Mouse (Mus musculus) midbrain, embryonic 10.5 days (tissue): ENCODE data around the gene Ube3a. TPM values are rescaled to one million over a fixed set of nuclear protein-coding genes. Genes with fewer than 3 reads are reported as not detected.
A peak's percentile ranks its signal among the peaks of the same experiment; 100 is the strongest.

Source experiments
- DNase-seq: peaks from one replicate; pipeline ENCODE4 v3.0.0-alpha.2; 2017; ENCODE audit warnings: low spot score
- H3K27ac ChIP-seq: fragments of 300-500 bp; sonication (generic); replicated peaks from 2 replicates; pipeline ENCODE4 v1.5.1; 2016; ENCODE audit warnings: mild to moderate bottlenecking
- H3K27me3 ChIP-seq: fragments of 300-500 bp; sonication (generic); 2 replicates; pipeline ENCODE4 v1.6.1; 2016; ENCODE audit warnings: low read depth, mild to moderate bottlenecking; ENCODE audit not compliant: poor library complexity, severe bottlenecking
- H3K36me3 ChIP-seq: fragments of 300-500 bp; sonication (generic); 2 replicates; pipeline ENCODE4 v1.6.1; 2016; ENCODE audit warnings: mild to moderate bottlenecking, moderate library complexity
- H3K4me1 ChIP-seq: fragments of 300-500 bp; sonication (generic); 2 replicates; pipeline ENCODE4 v1.6.1; 2016
- H3K4me3 ChIP-seq: fragments of 300-500 bp; sonication (generic); 2 replicates; pipeline ENCODE4 v1.5.1; 2016; ENCODE audit warnings: mild to moderate bottlenecking, moderate library complexity
- H3K9me3 ChIP-seq: fragments of 300-500 bp; sonication (generic); replicated peaks from 2 replicates; pipeline ENCODE4 v1.6.1; 2016; ENCODE audit warnings: mild to moderate bottlenecking
- WGBS: fragments of 180-500 bp; shearing (Covaris S2); methylation state at CpG from one replicate; pipeline ENCODE4 v1.1.7; 2016; 5-methylcytosine and 5-hydroxymethylcytosine counted together
- polyA plus RNA-seq: library from polyadenylated mRNA; unstranded; fragments of >200 nt; fragmentation: Nextera tagmentation; extraction: Ambion mirVana; gene quantifications from 2 replicates; pipeline ENCODE4 v1.2.1, GENCODE M21; 2016

Ube3a gene
- polyA plus RNA-seq = 106 and 114 TPM in 2 replicates

- Histone ChIP-seq H3K36me3 (no peaks in the 10 kb centered on the region), H3K4me3 (peak within 1 kb of the TSS; percentile 98), H3K27ac (peak within 1 kb of the TSS; percentile 98), H3K4me1 (peaks cover 26% of the 10 kb centered on the region), H3K9me3 (no peaks in the 10 kb centered on the region), H3K27me3 (no peaks in the 10 kb centered on the region)
- WGBS = 2% methylated on average over 50 of the region's 50 CpGs
- DNase-seq = peak; percentile 97
These were observed at the start of gene Ube3a for GRCm38 (mm10) chr7:59228045-59228865. Gene Ube3a (plus strand): TSS chr7:59228750.

DNA sequence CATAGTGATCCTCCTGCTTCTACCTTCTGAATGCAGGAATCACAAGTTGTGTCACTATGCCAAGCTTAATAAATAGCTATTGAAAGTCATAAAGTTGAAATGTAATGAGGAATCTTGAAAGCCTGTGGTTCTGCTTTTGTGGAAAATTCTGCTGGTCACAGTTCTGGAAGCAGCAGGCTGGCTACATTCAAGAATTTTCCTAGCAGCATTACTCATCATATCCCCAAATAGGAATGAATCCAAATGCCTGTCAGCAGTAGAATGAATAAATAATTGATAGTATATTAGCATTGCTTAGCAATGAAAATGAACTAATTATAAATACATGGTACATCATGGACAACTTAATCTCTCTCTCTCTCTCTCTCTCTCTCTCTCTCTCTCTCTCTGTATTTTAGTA, 35.7 kb upstream of the Ube3a start:
- no peaks in the 10 kb centered on the region for H3K4me1 ChIP-seq
- no peak overlapping the region for H3K27ac ChIP-seq
- H3K9me3 ChIP-seq = no peaks in the 10 kb centered on the region
- H3K4me3 ChIP-seq = no peak overlapping the region
- H3K27me3 ChIP-seq = no peaks in the 10 kb centered on the region
- H3K36me3 ChIP-seq = no peaks in the 10 kb centered on the region
- DNase-seq = no peak

GRCm38 (mm10) chr7:59214911-59215310, 13.6 kb upstream of the Ube3a start:
- Histone ChIP-seq H3K4me3 (no peak overlapping the region), H3K4me1 (no peaks in the 10 kb centered on the region), H3K36me3 (no peaks in the 10 kb centered on the region), H3K27ac (no peak overlapping the region), H3K9me3 (peaks cover 20% of the 10 kb centered on the region), H3K27me3 (no peaks in the 10 kb centered on the region)
- 82% methylated on average over 1 of the region's 1 CpGs for WGBS
- no peak for DNase-seq

GRCm38 (mm10) chr7:59221244-59221643, 7.3 kb upstream of the Ube3a start:
- Histone ChIP-seq H3K4me3 (no peak overlapping the region), H3K36me3 (no peaks in the 10 kb centered on the region)
- WGBS = 82% methylated on average over 1 of the region's 1 CpGs

GRCm38 (mm10) chr7:59228866-59229182, 274 bp downstream of the Ube3a start:
- H3K27me3 ChIP-seq = no peaks in the 10 kb centered on the region
- DNase-seq = no peak
- under 1% methylated on average over 38 of the region's 39 CpGs for WGBS

More at GRCm38 (mm10) chr7:59221244-59221643, 7.3 kb upstream of the Ube3a start:
- H3K4me1 ChIP-seq = no peaks in the 10 kb centered on the region
- DNase-seq = no peak
- no peaks in the 10 kb centered on the region for H3K27me3 ChIP-seq
- no peak overlapping the region for H3K27ac ChIP-seq
- no peaks in the 10 kb centered on the region for H3K9me3 ChIP-seq

DNA sequence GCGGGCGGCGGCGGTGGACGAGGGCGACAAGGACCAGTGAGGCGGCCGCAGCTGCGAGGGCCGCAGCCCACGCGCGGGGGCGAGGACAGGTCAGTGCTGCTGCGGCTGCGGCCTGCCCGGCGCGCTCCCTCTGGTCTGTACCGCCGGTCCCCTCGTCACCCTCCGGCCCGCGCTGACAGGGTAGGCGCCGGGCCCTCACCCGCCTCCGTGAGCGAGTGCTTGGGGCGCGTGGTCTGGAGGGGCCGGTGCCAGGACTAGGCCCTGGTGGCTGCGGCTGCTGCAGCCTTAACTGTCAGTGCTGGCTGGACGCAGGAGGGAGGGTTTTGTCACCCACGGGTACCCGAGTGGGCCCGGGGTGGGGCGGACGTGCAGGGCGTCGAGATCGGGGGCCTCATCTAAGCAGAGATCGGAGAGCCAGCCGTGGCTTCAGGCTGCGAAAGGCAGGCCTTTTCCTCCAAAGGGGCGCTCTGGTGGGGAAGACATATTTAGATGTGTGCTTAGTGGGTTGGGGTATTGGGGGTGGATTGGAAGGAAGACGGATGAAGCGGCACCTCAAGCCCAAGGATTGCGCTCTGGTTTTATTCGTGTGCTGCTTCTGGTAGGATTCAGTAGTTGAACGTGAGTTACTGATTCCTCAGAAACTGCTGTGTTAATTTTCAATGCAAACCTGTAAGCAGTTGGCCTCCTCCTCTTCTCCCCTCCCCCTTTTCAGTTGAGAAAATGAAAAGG, 797 bp downstream of the Ube3a start:
- DNase-seq = peak; percentile 77
- H3K27ac ChIP-seq = peak overlapping the region; percentile 98
- H3K9me3 ChIP-seq = no peaks in the 10 kb centered on the region
- no peaks in the 10 kb centered on the region for H3K36me3 ChIP-seq
- H3K4me1 ChIP-seq = peaks cover 26% of the 10 kb centered on the region
- no peaks in the 10 kb centered on the region for H3K27me3 ChIP-seq
- 2% methylated on average over 47 of the region's 52 CpGs for WGBS
- peak overlapping the region; percentile 98 for H3K4me3 ChIP-seq

More at GRCm38 (mm10) chr7:59228866-59229182, 274 bp downstream of the Ube3a start:
- H3K36me3 ChIP-seq = no peaks in the 10 kb centered on the region
- peak overlapping the region; percentile 98 for H3K4me3 ChIP-seq
- peak overlapping the region; percentile 98 for H3K27ac ChIP-seq
- H3K4me1 ChIP-seq = peaks cover 26% of the 10 kb centered on the region
- no peaks in the 10 kb centered on the region for H3K9me3 ChIP-seq

GRCm38 (mm10) chr7:59230304-59230703, 1.8 kb downstream of the Ube3a start:
- peak overlapping the region; percentile 98; the same call in 1 of the 2 replicates for H3K27ac ChIP-seq
- H3K4me3 ChIP-seq = peak overlapping the region; percentile 98
- no peaks in the 10 kb centered on the region for H3K27me3 ChIP-seq
- H3K4me1 ChIP-seq = peaks cover 26% of the 10 kb centered on the region
- H3K9me3 ChIP-seq = no peaks in the 10 kb centered on the region
- 67% methylated on average over 4 of the region's 4 CpGs for WGBS
- DNase-seq = no peak
- no peaks in the 10 kb centered on the region for H3K36me3 ChIP-seq

DNA sequence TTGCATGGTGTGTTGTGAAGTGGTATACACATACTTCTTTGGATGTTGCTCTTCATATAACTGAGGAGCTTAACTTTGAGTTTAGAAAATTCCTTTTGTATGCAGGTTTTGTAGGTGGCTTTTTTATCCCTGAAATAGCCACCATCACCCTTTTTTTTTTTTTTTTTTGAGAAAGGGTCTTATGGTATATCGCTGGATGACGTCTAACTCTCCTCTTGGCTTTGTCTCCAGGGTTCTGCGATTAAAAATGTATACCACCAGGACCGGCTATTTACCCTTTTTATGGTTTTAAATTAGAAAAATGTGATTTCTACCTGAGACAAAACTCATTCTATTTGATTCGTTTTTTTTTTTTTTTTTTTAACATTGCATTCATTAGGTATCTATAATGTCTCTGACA, 2.2 kb downstream of the Ube3a start:
- peaks cover 26% of the 10 kb centered on the region for H3K4me1 ChIP-seq
- H3K27ac ChIP-seq = no peak overlapping the region
- WGBS = 79% methylated on average over 5 of the region's 5 CpGs
- peak overlapping the region; percentile 98 for H3K4me3 ChIP-seq
- H3K27me3 ChIP-seq = no peaks in the 10 kb centered on the region
- H3K36me3 ChIP-seq = no peaks in the 10 kb centered on the region
- no peaks in the 10 kb centered on the region for H3K9me3 ChIP-seq
- DNase-seq = no peak

DNA sequence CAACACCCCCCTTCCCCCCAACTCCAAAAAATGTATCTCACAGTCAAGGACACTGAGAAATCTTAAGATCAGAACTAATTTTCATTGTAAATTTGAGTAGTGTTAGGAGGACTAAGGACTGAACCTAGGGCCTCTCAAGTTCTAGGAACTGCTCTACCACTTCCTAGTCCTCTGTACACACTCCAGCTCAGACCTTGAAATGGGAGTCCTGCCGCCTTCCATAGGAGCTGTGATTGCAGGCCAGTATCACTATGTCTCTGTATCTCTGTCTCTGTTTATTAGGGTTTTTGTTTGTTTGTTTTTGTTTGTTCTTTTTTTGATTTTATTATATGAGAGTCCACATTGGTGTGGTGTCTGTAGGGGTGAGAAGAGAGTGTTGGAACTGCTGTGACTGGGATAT, 3.4 kb downstream of the Ube3a start:
- H3K4me1 ChIP-seq = peaks cover 26% of the 10 kb centered on the region
- no peaks in the 10 kb centered on the region for H3K36me3 ChIP-seq
- no peaks in the 10 kb centered on the region for H3K9me3 ChIP-seq
- H3K27me3 ChIP-seq = no peaks in the 10 kb centered on the region
- peak overlapping the region; percentile 7; the same call in 1 of the 2 replicates for H3K4me3 ChIP-seq
- no peak overlapping the region for H3K27ac ChIP-seq
- WGBS = 83% methylated on average over 1 of the region's 1 CpGs
- DNase-seq = no peak

DNA sequence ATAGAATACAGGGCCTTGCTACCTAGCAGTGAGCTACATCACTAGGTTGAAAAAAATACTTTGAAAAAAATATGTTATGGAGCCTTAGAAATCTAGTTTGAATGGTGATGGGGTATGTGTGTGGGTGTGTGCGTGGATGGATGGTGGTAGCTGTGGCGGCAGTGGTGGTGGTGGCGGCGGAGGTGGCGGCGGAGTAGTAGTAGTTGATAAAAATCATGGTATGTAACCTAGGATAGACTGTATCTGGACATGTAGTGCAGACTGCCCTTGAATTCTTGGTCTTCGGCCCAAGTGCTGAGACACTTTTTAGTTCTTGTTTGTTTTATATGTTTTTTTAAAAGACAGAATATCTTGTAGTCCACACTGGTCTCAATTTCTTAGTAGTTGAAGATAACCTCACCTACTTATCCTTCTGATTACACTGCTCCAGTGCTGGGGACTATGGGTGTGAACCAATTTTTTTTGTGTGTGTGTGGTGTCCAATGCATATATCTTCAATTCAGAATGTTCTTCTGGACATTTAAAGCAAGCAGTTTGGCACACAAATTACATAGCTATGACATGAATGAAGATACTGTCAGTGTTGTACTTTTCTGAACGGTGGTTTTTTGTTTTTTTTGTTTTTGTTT, 6.3 kb downstream of the Ube3a start:
- no peaks in the 10 kb centered on the region for H3K9me3 ChIP-seq
- no peak overlapping the region for H3K4me3 ChIP-seq
- WGBS = 96% methylated on average over 8 of the region's 8 CpGs
- H3K27me3 ChIP-seq = no peaks in the 10 kb centered on the region
- H3K4me1 ChIP-seq = peaks cover 17% of the 10 kb centered on the region
- no peak for DNase-seq
- H3K27ac ChIP-seq = no peak overlapping the region
- no peaks in the 10 kb centered on the region for H3K36me3 ChIP-seq

DNA sequence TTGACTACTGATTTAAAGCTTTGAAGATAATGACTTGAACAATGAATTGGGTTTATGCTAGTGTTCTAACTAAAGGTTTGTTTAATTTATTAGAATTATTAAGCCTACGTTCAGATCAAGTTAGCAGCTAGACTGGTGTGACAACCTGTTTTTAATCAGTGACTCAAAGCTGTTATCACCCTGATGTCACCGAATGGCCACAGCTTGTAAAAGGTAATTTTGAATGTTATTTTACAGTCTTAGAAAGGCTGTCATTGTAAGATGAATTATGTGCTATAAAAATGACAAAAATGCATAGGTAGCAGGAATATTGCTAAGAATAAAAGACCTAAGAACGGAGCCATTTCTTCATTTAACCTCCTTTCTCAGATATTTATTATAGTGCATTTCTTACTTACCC, 14.7 kb downstream of the Ube3a start:
- WGBS = 91% methylated on average over 3 of the region's 3 CpGs

DNA sequence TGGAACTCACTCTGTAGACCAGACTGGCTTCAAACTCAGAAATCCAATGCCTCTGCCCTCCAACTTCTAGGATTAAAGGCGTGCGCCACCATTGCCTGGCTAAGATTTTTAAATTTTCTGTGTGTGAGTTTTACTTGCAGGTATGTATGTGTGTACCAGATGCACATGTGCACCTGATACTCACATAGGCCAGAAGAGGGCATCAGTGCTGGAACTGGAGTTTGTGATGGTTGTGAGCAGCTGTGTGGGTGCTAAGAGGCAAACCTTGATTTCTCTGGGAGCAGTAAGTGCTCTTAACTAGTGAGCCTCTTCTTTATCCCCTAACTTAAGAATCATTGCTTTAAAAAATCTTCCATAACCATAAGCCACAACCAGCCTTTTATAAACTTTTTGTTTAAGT, 17.0 kb downstream of the Ube3a start:
- H3K4me3 ChIP-seq = no peak overlapping the region
- no peaks in the 10 kb centered on the region for H3K27me3 ChIP-seq
- H3K36me3 ChIP-seq = peaks cover 33% of the 10 kb centered on the region
- no peaks in the 10 kb centered on the region for H3K9me3 ChIP-seq
- H3K4me1 ChIP-seq = no peaks in the 10 kb centered on the region
- H3K27ac ChIP-seq = no peak overlapping the region
- no peak for DNase-seq
- 90% methylated on average over 2 of the region's 2 CpGs for WGBS

More for the DNA sequence above, 14.7 kb downstream of the Ube3a start:
- Histone ChIP-seq H3K9me3 (no peaks in the 10 kb centered on the region), H3K27me3 (no peaks in the 10 kb centered on the region), H3K4me1 (no peaks in the 10 kb centered on the region), H3K27ac (no peak overlapping the region), H3K36me3 (peaks cover 13% of the 10 kb centered on the region), H3K4me3 (no peak overlapping the region)
- DNase-seq = no peak

DNA sequence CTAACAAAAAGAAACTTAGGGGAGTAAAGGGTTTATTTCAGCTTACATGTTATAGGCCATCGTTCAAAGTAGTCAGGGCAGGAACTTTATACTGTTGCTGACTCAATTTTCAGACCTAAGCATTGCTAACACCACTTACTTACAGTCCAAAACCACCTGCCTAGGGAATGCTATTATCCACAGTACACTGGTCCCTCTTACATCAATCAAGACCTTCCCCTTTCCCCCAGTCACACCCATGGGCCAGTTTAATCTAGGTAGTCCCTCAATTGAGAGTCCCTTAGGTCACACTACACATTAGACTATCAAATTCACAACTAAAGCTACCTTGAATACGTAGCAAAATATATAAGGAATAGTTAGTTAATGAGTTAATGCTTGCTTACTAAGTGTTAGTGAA, 24.8 kb downstream of the Ube3a start:
- Histone ChIP-seq H3K27me3 (no peaks in the 10 kb centered on the region), H3K36me3 (peaks cover 85% of the 10 kb centered on the region), H3K4me1 (no peaks in the 10 kb centered on the region), H3K4me3 (no peak overlapping the region), H3K27ac (no peak overlapping the region), H3K9me3 (peaks cover 11% of the 10 kb centered on the region)
- WGBS = 95% methylated on average over 2 of the region's 2 CpGs
- DNase-seq = no peak
